Mouse (Mus musculus): Measurements from ENCODE around the gene Ep300. TPM values are rescaled to one million over a fixed set of nuclear protein-coding genes. Genes with fewer than 3 reads are reported as not detected.

Gene Ep300
- polyA plus RNA-seq, 1 experiment from 2014 or later: 24.8 TPM

- H3K36me3 ChIP-seq (replicated peaks; ENCODE audit: control insufficient read depth, insufficient read depth): no peaks in the 10 kb centered on the region
- H3K4me3 ChIP-seq (replicated peaks; ENCODE audit: low read length): no peak overlapping the region
- no peaks in the 10 kb centered on the region for H3K4me1 ChIP-seq (replicated peaks; ENCODE audit: control insufficient read depth, insufficient read depth, low read length)
- no peak for DNase-seq (ENCODE audit: low spot score)
- no peaks in the 10 kb centered on the region for H3K9me3 ChIP-seq (ENCODE audit: control insufficient read depth, low read length)
- no peak for ATAC-seq (ENCODE audit: low FRiP score)
- H3K9ac ChIP-seq: no peak overlapping the region
- no peak overlapping the region for H3K4me2 ChIP-seq (replicated peaks)
- WGBS: 51% methylated on average over 3 of the region's 3 CpGs
- H3K27ac ChIP-seq: no peak overlapping the region
- no peaks in the 10 kb centered on the region for H3K27me3 ChIP-seq (ENCODE audit: control insufficient read depth, insufficient read depth, low read length)
Measured at GRCm38 (mm10) chr15:81561501-81561900, 23.6 kb upstream of the Ep300 start.

- no peaks in the 10 kb centered on the region for H3K27me3 ChIP-seq (ENCODE audit: control insufficient read depth, insufficient read depth, low read length)
- H3K27ac ChIP-seq: no peak overlapping the region
- no peak overlapping the region for H3K4me3 ChIP-seq (replicated peaks; ENCODE audit: low read length)
- H3K9ac ChIP-seq: no peak overlapping the region
- DNase-seq (ENCODE audit: low spot score) (no peak), ATAC-seq (ENCODE audit: low FRiP score) (no peak)
- H3K4me2 ChIP-seq (replicated peaks): no peak overlapping the region
- H3K36me3 ChIP-seq (replicated peaks; ENCODE audit: control insufficient read depth, insufficient read depth): no peaks in the 10 kb centered on the region
- no peaks in the 10 kb centered on the region for H3K9me3 ChIP-seq (ENCODE audit: control insufficient read depth, low read length)
- no peaks in the 10 kb centered on the region for H3K4me1 ChIP-seq (replicated peaks; ENCODE audit: control insufficient read depth, insufficient read depth, low read length)
- 78% methylated on average over 9 of the region's 9 CpGs for WGBS
Measured at GRCm38 (mm10) chr15:81561996-81562395, 23.2 kb upstream of the Ep300 start.

- Histone ChIP-seq H3K27ac (no peak overlapping the region), H3K4me2 (replicated peaks) (no peak overlapping the region), H3K9me3 (ENCODE audit: control insufficient read depth, low read length) (no peaks in the 10 kb centered on the region), H3K27me3 (ENCODE audit: control insufficient read depth, insufficient read depth, low read length) (no peaks in the 10 kb centered on the region), H3K4me3 (replicated peaks; ENCODE audit: low read length) (no peak overlapping the region), H3K9ac (no peak overlapping the region), H3K4me1 (replicated peaks; ENCODE audit: control insufficient read depth, insufficient read depth, low read length) (no peaks in the 10 kb centered on the region), H3K36me3 (replicated peaks; ENCODE audit: control insufficient read depth, insufficient read depth) (no peaks in the 10 kb centered on the region)
- no peak for ATAC-seq (ENCODE audit: low FRiP score)
- 47% methylated on average over 9 of the region's 9 CpGs for WGBS
- DNase-seq (ENCODE audit: low spot score): no peak
Measured at GRCm38 (mm10) chr15:81562491-81563488, 22.4 kb upstream of the Ep300 start.

GRCm38 (mm10) chr15:81568093-81568492, 17.1 kb upstream of the Ep300 start:
- 38% methylated on average over 2 of the region's 2 CpGs for WGBS
- Histone ChIP-seq H3K4me2 (replicated peaks) (no peak overlapping the region), H3K9ac (no peak overlapping the region), H3K9me3 (ENCODE audit: control insufficient read depth, low read length) (no peaks in the 10 kb centered on the region), H3K36me3 (replicated peaks; ENCODE audit: control insufficient read depth, insufficient read depth) (no peaks in the 10 kb centered on the region), H3K27ac (no peak overlapping the region), H3K27me3 (ENCODE audit: control insufficient read depth, insufficient read depth, low read length) (no peaks in the 10 kb centered on the region), H3K4me1 (replicated peaks; ENCODE audit: control insufficient read depth, insufficient read depth, low read length) (no peaks in the 10 kb centered on the region), H3K4me3 (replicated peaks; ENCODE audit: low read length) (no peak overlapping the region)
- DNase-seq (ENCODE audit: low spot score) (no peak), ATAC-seq (ENCODE audit: low FRiP score) (no peak)

GRCm38 (mm10) chr15:81568592-81568991, 16.6 kb upstream of the Ep300 start:
- Histone ChIP-seq H3K27ac (no peak overlapping the region), H3K27me3 (ENCODE audit: control insufficient read depth, insufficient read depth, low read length) (no peaks in the 10 kb centered on the region), H3K36me3 (replicated peaks; ENCODE audit: control insufficient read depth, insufficient read depth) (no peaks in the 10 kb centered on the region), H3K4me3 (replicated peaks; ENCODE audit: low read length) (no peak overlapping the region), H3K9me3 (ENCODE audit: control insufficient read depth, low read length) (no peaks in the 10 kb centered on the region), H3K4me2 (replicated peaks) (no peak overlapping the region), H3K4me1 (replicated peaks; ENCODE audit: control insufficient read depth, insufficient read depth, low read length) (no peaks in the 10 kb centered on the region), H3K9ac (no peak overlapping the region)
- WGBS: 81% methylated on average over 1 of the region's 2 CpGs
- no peak for ATAC-seq (ENCODE audit: low FRiP score)
- DNase-seq (ENCODE audit: low spot score): no peak

- Histone ChIP-seq H3K27me3 (ENCODE audit: control insufficient read depth, insufficient read depth, low read length) (no peaks in the 10 kb centered on the region), H3K4me1 (replicated peaks; ENCODE audit: control insufficient read depth, insufficient read depth, low read length) (no peaks in the 10 kb centered on the region), H3K4me3 (replicated peaks; ENCODE audit: low read length) (no peak overlapping the region), H3K9ac (no peak overlapping the region), H3K4me2 (replicated peaks) (no peak overlapping the region), H3K9me3 (ENCODE audit: control insufficient read depth, low read length) (no peaks in the 10 kb centered on the region), H3K27ac (no peak overlapping the region), H3K36me3 (replicated peaks; ENCODE audit: control insufficient read depth, insufficient read depth) (no peaks in the 10 kb centered on the region)
- WGBS: 9% methylated on average over 3 of the region's 3 CpGs
- DNase-seq (ENCODE audit: low spot score) (no peak), ATAC-seq (ENCODE audit: low FRiP score) (no peak; the same call in 1 of the 2 replicates)
Measured at GRCm38 (mm10) chr15:81576961-81577360, 8.2 kb upstream of the Ep300 start.

GRCm38 (mm10) chr15:81577743-81578165, 7.4 kb upstream of the Ep300 start:
- H3K27ac ChIP-seq: no peak overlapping the region
- no peaks in the 10 kb centered on the region for H3K27me3 ChIP-seq (ENCODE audit: control insufficient read depth, insufficient read depth, low read length)
- ATAC-seq (ENCODE audit: low FRiP score): no peak
- H3K36me3 ChIP-seq (replicated peaks; ENCODE audit: control insufficient read depth, insufficient read depth): no peaks in the 10 kb centered on the region
- no peaks in the 10 kb centered on the region for H3K4me1 ChIP-seq (replicated peaks; ENCODE audit: control insufficient read depth, insufficient read depth, low read length)
- no peaks in the 10 kb centered on the region for H3K9me3 ChIP-seq (ENCODE audit: control insufficient read depth, low read length)
- H3K4me2 ChIP-seq (replicated peaks): no peak overlapping the region
- no peak overlapping the region for H3K9ac ChIP-seq
- DNase-seq (ENCODE audit: low spot score): no peak
- WGBS: 96% methylated on average over 7 of the region's 7 CpGs
- H3K4me3 ChIP-seq (replicated peaks; ENCODE audit: low read length): no peak overlapping the region

- Histone ChIP-seq H3K9me3 (ENCODE audit: control insufficient read depth, low read length) (no peaks in the 10 kb centered on the region), H3K9ac (peak overlapping the region; percentile 100), H3K4me3 (replicated peaks; ENCODE audit: low read length) (peak overlapping the region; percentile 99), H3K27ac (peak overlapping the region; percentile 100), H3K27me3 (ENCODE audit: control insufficient read depth, insufficient read depth, low read length) (no peaks in the 10 kb centered on the region), H3K4me1 (replicated peaks; ENCODE audit: control insufficient read depth, insufficient read depth, low read length) (peaks cover 19% of the 10 kb centered on the region), H3K36me3 (replicated peaks; ENCODE audit: control insufficient read depth, insufficient read depth) (peaks cover 3% of the 10 kb centered on the region), H3K4me2 (replicated peaks) (peak overlapping the region; percentile 76)
- ATAC-seq (ENCODE audit: low FRiP score) (no peak), DNase-seq (ENCODE audit: low spot score) (no peak)
- WGBS: 20% methylated on average over 3 of the region's 3 CpGs
Measured at GRCm38 (mm10) chr15:81584466-81584865, 685 bp upstream of the Ep300 start.

GRCm38 (mm10) chr15:81585746-81586461, 753 bp downstream of the Ep300 start:
- Histone ChIP-seq H3K9me3 (ENCODE audit: control insufficient read depth, low read length) (no peaks in the 10 kb centered on the region), H3K4me2 (replicated peaks) (peak overlapping the region; percentile 76), H3K36me3 (replicated peaks; ENCODE audit: control insufficient read depth, insufficient read depth) (peaks cover 15% of the 10 kb centered on the region), H3K27ac (peak overlapping the region; percentile 100), H3K4me1 (replicated peaks; ENCODE audit: control insufficient read depth, insufficient read depth, low read length) (peaks cover 25% of the 10 kb centered on the region), H3K9ac (peak overlapping the region; percentile 100), H3K27me3 (ENCODE audit: control insufficient read depth, insufficient read depth, low read length) (no peaks in the 10 kb centered on the region), H3K4me3 (replicated peaks; ENCODE audit: low read length) (peak overlapping the region; percentile 99)
- DNase-seq (ENCODE audit: low spot score) (peak; percentile 72), ATAC-seq (ENCODE audit: low FRiP score) (peak; percentile 67)
- under 1% methylated on average over 50 of the region's 77 CpGs for WGBS

Measured in hindbrain, embryonic 14.5 days (tissue).